Mouse (Mus musculus): ENCODE measurements around the gene Cntln.

Cntln gene

GRCm38 (mm10) chr4:85054616-85055015, 170.5 kb downstream of the Cntln start:
- no peak for DNase-seq (ENCODE audit: low read depth)

GRCm38 (mm10) chr4:85059598-85059997, 175.5 kb downstream of the Cntln start:
- no peak for DNase-seq (ENCODE audit: low read depth)

DNA sequence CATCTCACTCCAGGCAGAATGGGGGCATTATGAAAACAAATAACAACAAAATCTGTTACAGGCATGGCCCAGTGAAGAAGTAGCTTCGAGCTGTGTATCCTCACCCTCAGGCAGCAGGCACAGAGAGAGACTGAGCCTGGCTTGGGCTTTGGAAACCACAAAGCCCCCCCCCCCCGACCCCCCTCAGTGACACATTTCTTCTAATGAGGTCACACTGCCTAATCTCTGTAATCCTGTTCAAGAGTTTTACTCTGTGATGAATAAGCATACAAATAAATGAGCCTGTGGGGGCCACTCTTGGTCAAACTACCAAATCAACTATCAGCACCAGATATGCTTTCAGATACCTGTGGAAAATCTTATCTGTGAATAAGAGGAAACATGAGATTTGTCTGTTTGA, 177.6 kb downstream of the Cntln start:
- no peak for DNase-seq (ENCODE audit: low read depth)

DNA sequence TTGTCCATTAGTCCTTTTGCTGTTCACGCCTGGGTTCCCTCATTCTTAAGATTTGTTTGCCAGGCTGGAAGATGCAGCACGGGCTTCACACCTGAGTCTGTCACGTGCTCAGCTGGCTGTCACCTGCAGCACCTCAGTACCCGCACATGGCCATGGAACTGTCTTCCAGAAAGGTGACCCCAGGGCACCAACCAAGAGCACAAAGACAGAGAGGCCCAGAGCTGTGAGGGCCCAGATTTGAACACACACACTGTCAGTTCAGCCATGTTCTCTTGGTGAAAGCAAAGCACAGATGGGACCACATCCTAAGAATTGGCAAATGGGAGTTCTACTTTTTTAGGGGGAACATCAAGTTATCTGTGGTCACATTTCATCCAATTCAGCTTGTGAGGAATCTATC, 211.9 kb downstream of the Cntln start:
- DNase-seq (ENCODE audit: low read depth), result no peak

- peak; percentile 89 for DNase-seq (ENCODE audit: low read depth)
These were observed 212.6 kb downstream of the Cntln start for GRCm38 (mm10) chr4:85096682-85097081.

- no peak for DNase-seq (ENCODE audit: low read depth)
These were observed 218.1 kb downstream of the Cntln start for GRCm38 (mm10) chr4:85102168-85102567.

GRCm38 (mm10) chr4:85106416-85106815, 222.3 kb downstream of the Cntln start:
- DNase-seq (ENCODE audit: low read depth), result no peak

DNA sequence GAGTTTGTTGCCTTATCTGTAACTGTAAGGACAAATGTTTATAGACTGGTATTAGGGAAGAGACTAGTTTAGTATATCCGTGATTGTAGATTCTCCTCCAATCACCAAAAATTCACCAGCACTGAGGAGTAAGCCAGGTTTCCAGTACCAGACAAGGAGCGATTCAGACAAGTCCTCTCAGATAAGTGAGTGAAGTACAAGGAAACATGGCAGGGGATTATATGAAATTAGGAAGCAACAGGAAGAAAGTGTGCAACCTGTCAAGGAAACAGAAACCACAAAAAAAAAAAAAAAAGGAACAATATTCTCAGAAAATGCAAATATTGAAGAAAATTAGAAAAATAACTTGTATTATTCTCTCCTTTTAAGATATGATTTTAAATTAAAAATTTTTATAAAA, 222.9 kb downstream of the Cntln start:
- DNase-seq (ENCODE audit: low read depth), result no peak

DNA sequence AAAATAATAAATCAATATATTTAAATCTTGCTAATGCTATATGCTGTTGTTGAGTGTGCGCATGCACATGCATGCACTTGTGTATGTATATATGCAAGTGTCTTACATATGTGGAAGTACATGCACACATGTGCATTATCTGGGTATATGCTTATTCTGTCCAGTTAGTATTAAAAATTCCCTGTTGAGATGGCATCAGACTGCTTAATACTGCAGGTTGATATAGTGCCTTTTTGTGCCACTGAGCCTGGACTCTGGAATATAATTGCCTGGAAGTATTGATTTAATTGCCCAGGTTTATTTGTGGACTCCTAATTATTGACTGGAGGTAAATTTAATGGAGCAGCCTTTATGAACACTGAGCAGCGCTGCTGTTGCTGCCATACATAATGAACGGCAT, 236.2 kb downstream of the Cntln start:
- no peak for DNase-seq (ENCODE audit: low read depth)

DNA sequence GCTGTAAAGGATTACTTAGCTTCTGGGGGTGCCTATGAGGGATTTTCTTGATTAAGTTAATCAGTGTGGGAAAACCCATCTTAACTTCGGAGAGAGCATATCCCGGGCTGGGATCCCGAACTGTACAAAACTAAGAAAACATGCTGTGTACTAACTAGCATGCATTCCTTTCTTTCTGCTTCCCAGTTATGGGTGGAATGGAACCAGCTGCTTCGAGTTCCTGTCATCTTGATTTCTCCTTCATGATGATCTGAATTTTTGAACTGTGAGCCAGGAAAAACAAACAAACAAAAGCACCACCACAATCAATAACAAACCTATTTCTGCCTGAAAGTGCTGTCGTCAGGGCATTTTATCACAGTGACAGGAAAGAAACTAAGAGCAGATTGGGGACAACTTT, 265.6 kb downstream of the Cntln start:
- DNase-seq (ENCODE audit: low read depth), result no peak

DNA sequence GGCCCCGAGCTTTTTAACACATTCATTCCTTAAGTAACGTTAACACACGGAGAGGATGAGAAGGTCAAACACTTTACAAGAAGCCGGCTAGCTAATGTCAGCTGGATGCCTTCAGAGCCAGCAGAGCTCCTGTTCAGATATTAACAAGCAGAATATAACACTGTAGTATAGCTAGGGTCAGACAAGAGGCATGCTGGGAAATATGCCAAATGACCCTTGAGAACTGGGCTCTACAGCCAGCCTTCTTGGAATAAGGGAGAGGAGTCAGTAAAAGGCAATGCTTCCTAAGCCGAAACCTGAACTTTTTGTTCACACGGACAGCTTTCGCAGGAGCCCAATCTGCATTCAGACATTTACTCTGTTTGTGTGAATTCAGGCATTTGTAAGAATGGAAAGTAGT, 267.8 kb downstream of the Cntln start:
- DNase-seq (ENCODE audit: low read depth), result peak; percentile 8

DNA sequence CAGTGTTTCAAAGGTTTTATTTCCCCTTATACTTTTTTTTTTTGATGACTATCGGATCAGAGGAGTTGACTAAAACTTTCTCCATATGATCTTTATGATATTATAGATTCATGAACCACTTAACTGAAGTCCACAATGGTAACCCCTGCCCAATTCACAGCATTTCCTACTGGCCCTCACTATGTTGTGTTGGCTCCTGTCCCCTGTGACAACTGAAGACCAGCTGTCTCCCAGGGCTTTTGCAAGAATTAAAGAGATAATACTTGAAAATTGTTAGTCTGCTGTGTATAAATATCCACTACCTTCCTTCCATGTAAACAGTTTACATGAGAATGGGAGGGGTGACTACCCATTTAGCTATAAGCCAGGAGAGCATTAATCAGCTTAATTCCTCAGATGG, 270.3 kb downstream of the Cntln start:
- DNase-seq (ENCODE audit: low read depth), result no peak

DNA sequence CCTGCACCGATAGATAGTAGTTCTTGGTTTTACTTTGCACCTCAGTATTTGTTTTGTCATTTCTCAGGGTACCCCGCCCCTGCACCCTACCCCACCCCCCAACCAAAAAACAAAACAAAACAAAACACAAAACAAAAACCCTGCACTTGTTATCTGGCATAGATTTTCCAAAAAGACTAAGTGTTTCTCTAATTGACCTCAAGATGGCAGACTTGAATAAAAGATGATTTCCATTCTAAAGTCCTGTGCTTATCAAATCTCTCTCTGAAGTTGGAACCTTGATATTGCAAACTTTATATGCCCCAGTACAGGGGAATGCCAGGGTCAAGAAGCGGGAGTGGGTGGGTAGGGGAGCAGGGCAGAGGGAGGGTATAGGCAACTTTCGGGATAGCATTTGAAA, 277.0 kb downstream of the Cntln start:
- DNase-seq (ENCODE audit: low read depth), result peak; percentile 50

DNA sequence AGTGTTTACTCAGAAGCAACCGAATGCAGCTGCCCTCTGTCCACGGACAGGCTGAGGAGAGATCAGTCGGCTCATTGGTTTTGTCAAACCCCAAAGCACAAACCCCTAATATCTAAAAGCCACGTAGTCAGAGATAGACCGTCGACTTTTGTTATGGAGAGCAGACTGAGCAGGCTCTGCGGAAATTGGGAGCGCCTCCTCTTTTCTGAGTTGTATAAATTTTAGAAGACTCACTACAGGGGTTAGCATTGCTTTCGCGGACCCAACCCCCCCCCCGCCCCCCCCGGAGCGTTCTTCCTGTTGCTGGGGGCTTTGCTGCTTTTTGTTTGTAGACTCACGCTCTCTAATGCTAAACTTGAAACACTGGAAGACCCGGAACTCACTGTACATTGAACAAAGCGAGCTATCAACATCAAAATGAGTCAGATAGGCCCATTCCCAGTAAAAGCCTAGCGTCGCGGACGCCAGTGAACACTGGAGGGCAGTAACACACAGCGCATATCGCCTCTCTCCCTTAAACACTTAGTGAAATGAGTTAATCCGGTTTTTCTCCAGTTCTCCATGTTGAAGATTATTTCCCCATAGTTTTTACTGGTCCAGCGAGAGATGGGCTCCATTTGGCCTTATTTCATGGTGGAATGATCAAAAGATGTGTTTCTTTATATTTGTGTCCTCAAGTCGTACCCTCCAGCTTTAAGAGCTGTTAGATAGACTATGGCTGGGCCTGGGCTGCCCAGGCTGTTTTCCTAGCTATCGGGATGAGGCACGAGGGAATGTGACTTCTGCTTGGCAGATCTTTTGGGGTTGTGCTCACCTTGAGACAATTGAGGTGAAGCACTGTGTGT, 278.6 kb downstream of the Cntln start:
- peak; percentile 85 for DNase-seq (ENCODE audit: low read depth)

GRCm38 (mm10) chr4:85163313-85163615, 279.2 kb downstream of the Cntln start:
- DNase-seq (ENCODE audit: low read depth), result peak; percentile 18

DNA sequence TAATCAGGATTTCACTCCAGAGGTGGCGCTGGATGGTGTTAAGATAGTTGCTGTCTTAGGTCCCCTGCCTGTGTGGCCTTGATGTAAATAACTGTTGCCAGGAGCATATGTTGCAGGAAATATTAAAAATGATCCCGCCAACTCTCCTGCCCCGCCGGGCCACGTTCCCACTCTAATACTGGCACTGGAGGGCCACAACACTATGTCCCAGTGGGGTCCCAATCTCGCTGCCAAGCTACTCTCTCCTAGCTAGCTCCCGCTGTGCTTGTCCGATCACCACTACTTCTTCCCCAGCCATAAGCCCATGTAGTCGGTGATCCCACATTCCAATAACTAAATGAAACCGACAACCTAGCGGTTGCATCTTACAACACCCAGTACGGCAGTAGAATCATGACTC, 283.9 kb downstream of the Cntln start:
- DNase-seq (ENCODE audit: low read depth), result no peak

DNA sequence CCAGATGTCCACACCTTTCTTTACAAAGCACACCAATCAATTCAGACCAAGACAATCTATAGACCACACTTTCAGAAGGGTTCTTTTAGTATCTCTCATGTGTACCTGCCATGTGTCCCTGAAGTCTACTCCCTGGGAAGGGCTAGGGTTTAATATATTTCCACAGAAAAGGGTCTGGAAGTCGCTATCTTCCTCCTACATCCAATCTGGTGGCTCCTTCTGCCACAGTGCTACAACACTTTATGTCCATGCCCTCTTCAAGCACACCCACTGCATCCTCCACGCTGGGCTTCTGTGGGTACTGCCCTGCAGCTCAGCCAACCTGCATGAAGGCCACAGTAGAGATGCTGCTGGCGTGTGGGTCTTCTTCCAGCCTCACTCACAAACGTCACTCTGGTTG, 291.4 kb downstream of the Cntln start:
- no peak for DNase-seq (ENCODE audit: low read depth)

DNA sequence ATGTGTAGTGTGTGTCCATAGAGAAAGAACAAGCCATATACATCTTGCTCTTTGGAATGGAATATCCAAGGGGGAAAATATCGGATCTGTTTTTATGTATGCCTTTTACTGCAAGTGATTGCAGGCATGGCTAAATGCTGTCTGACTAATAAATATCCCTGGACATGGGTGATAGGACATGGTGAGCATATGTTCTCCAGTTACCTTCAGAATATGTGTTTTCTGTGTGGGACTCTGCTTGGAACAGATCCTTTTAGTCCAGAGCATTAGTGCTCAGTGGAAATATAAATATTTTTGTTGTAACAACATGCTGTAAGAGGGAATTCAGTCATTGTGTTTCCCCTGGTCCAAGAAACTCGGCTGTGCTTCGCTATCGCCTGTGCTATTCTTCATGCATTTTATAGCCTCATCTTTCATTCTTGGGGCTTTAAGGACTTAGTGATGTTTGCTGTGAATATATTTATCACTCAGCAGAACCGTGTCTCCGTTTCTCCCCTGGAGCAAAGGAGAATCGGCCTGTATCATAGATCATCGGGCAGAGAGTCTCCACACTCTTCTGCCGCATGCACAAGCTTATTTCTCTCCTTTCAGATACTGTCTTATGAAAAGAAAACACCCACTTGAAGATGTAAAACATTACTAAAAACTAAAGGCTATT, 294.4 kb downstream of the Cntln start:
- no peak for DNase-seq (ENCODE audit: low read depth)

Data from NIH3T3 (cell line).